Mouse (Mus musculus) intestine, postnatal 0 days (tissue): Measurements from ENCODE around the gene Habp4. TPM values are rescaled to one million over a fixed set of nuclear protein-coding genes. Genes with fewer than 3 reads are reported as not detected.

ENCODE experiments used
- ATAC-seq: fragments of 200-750 bp; cut with Nextera tagmentation; 2 replicates; pipeline ENCODE4 v1.8.0; 2017; ENCODE audit warnings: mild to moderate bottlenecking, moderate TSS enrichment, moderate library complexity
- H3K27ac ChIP-seq: fragments of 300-500 bp; sonication (generic); 2 replicates; pipeline ENCODE4 v1.5.1; 2014; ENCODE audit warnings: mild to moderate bottlenecking, low read depth, low read length, moderate library complexity
- H3K27me3 ChIP-seq: fragments of 300-500 bp; sonication (generic); replicated peaks from 2 replicates; pipeline ENCODE4 v1.6.1; 2014; ENCODE audit warnings: low read length, mixed read lengths; ENCODE audit not compliant: control insufficient read depth, insufficient read depth
- H3K36me3 ChIP-seq: fragments of 300-500 bp; sonication (generic); 2 replicates; pipeline ENCODE4 v1.6.1; 2014; ENCODE audit warnings: mild to moderate bottlenecking, moderate library complexity; ENCODE audit not compliant: control insufficient read depth, insufficient read depth
- H3K4me1 ChIP-seq: fragments of 300-500 bp; sonication (generic); replicated peaks from 2 replicates; pipeline ENCODE4 v1.6.1; 2014; ENCODE audit warnings: antibody characterized with exemption, low read length, mixed read lengths; ENCODE audit not compliant: control insufficient read depth, insufficient read depth
- H3K4me2 ChIP-seq: fragments of 300-500 bp; sonication (generic); replicated peaks from 2 replicates; pipeline ENCODE4 v1.6.1; 2014; ENCODE audit warnings: low read depth, mild to moderate bottlenecking, moderate library complexity
- H3K4me3 ChIP-seq: fragments of 300-500 bp; sonication (generic); 2 replicates; pipeline ENCODE4 v1.5.1; 2014; ENCODE audit warnings: low read depth, low read length
- H3K9ac ChIP-seq: fragments of 300-500 bp; sonication (generic); 2 replicates; pipeline ENCODE4 v1.6.1; 2014; ENCODE audit warnings: mild to moderate bottlenecking, low read depth, low read length
- H3K9me3 ChIP-seq: fragments of 300-500 bp; sonication (generic); 2 replicates; pipeline ENCODE4 v1.6.1; 2016; ENCODE audit warnings: mixed run types; ENCODE audit not compliant: control insufficient read depth
- CTCF ChIP-seq: sonication (generic); IDR thresholded peaks from 2 replicates; pipeline ENCODE4 v1.5.1; 2016; ENCODE audit warnings: low read depth, mild to moderate bottlenecking, control low read depth, antibody characterized with exemption, moderate library complexity
- WGBS: fragments of 180-500 bp; shearing (Covaris S2); extraction: QIAGEN DNeasy Blood & Tissue Kit; methylation state at CpG from one replicate; pipeline ENCODE4 v1.1.7; 2014; 5-methylcytosine and 5-hydroxymethylcytosine counted together
- polyA plus RNA-seq: library from polyadenylated mRNA; unstranded; fragments of >200 nt; fragmentation: Nextera tagmentation; extraction: Ambion mirVana; gene quantifications from 2 replicates; pipeline ENCODE4 v1.2.1, GENCODE M21; 2015

Gene Habp4
- polyA plus RNA-seq, 1 experiment from 2014 or later = 12.7 TPM

- Histone ChIP-seq H3K9ac (peak overlapping the region; percentile 79), H3K4me3 (peak overlapping the region; percentile 83), H3K27me3 (no peaks in the 10 kb centered on the region), H3K4me2 (peak overlapping the region; percentile 99), H3K27ac (peak overlapping the region; percentile 91; the same call in 1 of the 2 replicates), H3K36me3 (no peaks in the 10 kb centered on the region), H3K9me3 (no peaks in the 10 kb centered on the region), H3K4me1 (0 out of 2 replicates have a peak, but pooled peaks cover 6% of the 10 kb centered on the region)
- ATAC-seq = no peak
- TF ChIP-seq CTCF = no peak
- WGBS = 4% methylated on average over 14 of the region's 14 CpGs
Measured at GRCm38 (mm10) chr13:64162626-64163025, 1.0 kb downstream of the Habp4 start.

GRCm38 (mm10) chr13:64163147-64163715, 1.6 kb downstream of the Habp4 start:
- Histone ChIP-seq H3K27ac (no peak overlapping the region), H3K27me3 (no peaks in the 10 kb centered on the region), H3K4me1 (0 out of 2 replicates have a peak, but pooled peaks cover 6% of the 10 kb centered on the region), H3K9me3 (no peaks in the 10 kb centered on the region), H3K9ac (peak overlapping the region; percentile 79; the same call in 1 of the 2 replicates), H3K4me2 (peak overlapping the region; percentile 99), H3K4me3 (peak overlapping the region; percentile 83), H3K36me3 (no peaks in the 10 kb centered on the region)
- TF ChIP-seq CTCF = no peak
- WGBS = 57% methylated on average over 13 of the region's 13 CpGs
- ATAC-seq = no peak

- Histone ChIP-seq H3K27ac (no peak overlapping the region), H3K4me3 (no peak overlapping the region), H3K9me3 (no peaks in the 10 kb centered on the region), H3K27me3 (no peaks in the 10 kb centered on the region), H3K4me1 (no peaks in the 10 kb centered on the region), H3K36me3 (peaks cover 19% of the 10 kb centered on the region; the same call in 1 of the 2 replicates), H3K4me2 (no peak overlapping the region), H3K9ac (no peak overlapping the region)
- ATAC-seq = no peak
- WGBS = 97% methylated on average over 25 of the region's 25 CpGs
- TF ChIP-seq CTCF = no peak
Measured at GRCm38 (mm10) chr13:64169746-64170145, 8.1 kb downstream of the Habp4 start.

DNA sequence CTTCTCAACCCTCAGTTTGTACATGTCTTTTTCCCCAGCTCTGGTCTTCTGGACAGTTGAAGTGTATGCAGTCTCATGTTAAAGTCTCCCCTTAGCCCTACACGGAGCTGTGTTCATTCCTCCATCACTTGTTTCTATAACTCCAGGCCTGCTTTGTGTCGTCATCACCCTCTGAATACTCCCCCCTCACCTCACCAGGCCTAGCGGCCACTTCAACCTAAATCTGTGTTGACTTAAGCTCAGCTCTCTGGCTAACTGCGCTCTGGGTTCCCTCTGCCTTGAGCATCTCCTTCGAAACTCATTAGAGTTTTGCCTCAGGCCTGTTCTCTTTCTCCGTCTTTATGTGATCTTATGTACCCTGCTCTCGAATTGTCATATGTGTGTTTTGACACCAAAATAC, 16.4 kb downstream of the Habp4 start:
- H3K9ac ChIP-seq = no peak overlapping the region
- no peaks in the 10 kb centered on the region for H3K27me3 ChIP-seq
- no peaks in the 10 kb centered on the region for H3K9me3 ChIP-seq
- H3K27ac ChIP-seq = no peak overlapping the region
- 80% methylated on average over 7 of the region's 7 CpGs for WGBS
- TF ChIP-seq CTCF = no peak
- ATAC-seq = no peak
- H3K4me3 ChIP-seq = no peak overlapping the region
- H3K4me1 ChIP-seq = no peaks in the 10 kb centered on the region
- no peak overlapping the region for H3K4me2 ChIP-seq
- peaks cover 20% of the 10 kb centered on the region; the same call in 1 of the 2 replicates for H3K36me3 ChIP-seq

- ATAC-seq = no peak
- no peak overlapping the region for H3K9ac ChIP-seq
- H3K4me3 ChIP-seq = no peak overlapping the region
- H3K9me3 ChIP-seq = no peaks in the 10 kb centered on the region
- H3K27me3 ChIP-seq = no peaks in the 10 kb centered on the region
- no peak for TF ChIP-seq CTCF
- no peak overlapping the region for H3K4me2 ChIP-seq
- no peaks in the 10 kb centered on the region for H3K4me1 ChIP-seq
- peaks cover 18% of the 10 kb centered on the region; the same call in 1 of the 2 replicates for H3K36me3 ChIP-seq
- H3K27ac ChIP-seq = no peak overlapping the region
- 73% methylated on average over 13 of the region's 13 CpGs for WGBS
Measured at GRCm38 (mm10) chr13:64178746-64179652, 17.4 kb downstream of the Habp4 start.

GRCm38 (mm10) chr13:64180300-64180699, 18.7 kb downstream of the Habp4 start:
- no peak overlapping the region for H3K4me2 ChIP-seq
- no peak overlapping the region for H3K4me3 ChIP-seq
- ATAC-seq = no peak
- 92% methylated on average over 4 of the region's 4 CpGs for WGBS
- no peaks in the 10 kb centered on the region for H3K27me3 ChIP-seq
- no peaks in the 10 kb centered on the region for H3K9me3 ChIP-seq
- H3K4me1 ChIP-seq = no peaks in the 10 kb centered on the region
- H3K9ac ChIP-seq = no peak overlapping the region
- H3K36me3 ChIP-seq = peaks cover 14% of the 10 kb centered on the region; the same call in 1 of the 2 replicates
- no peak overlapping the region for H3K27ac ChIP-seq
- TF ChIP-seq CTCF = peak; percentile 43
